Mouse (Mus musculus) fat pad, adult 2 months (tissue): Measurements from ENCODE around the gene Spag9.
A peak's percentile ranks its signal among the peaks of the same experiment; 100 is the strongest.
"Not testable (repeated sequence)": the region's sequence is repeated elsewhere in the genome, so short reads cannot be mapped to it uniquely, and the experiment has no call there.

Experiments used
- DNase-seq: peaks from one replicate; pipeline ENCODE4 v3.0.0-alpha.2; 2011; ENCODE audit warnings: low read depth, low spot score; ENCODE audit errors: extremely low read depth

Gene Spag9

GRCm38 (mm10) chr11:93985265-93985664 lies 10.6 kb upstream of the Spag9 start:
- DNase-seq, result no peak

- DNase-seq, result no peak
Measured at GRCm38 (mm10) chr11:93986298-93986697, 9.6 kb upstream of the Spag9 start.

- DNase-seq, result no peak
Measured at GRCm38 (mm10) chr11:93987026-93987425, 8.9 kb upstream of the Spag9 start.

DNA sequence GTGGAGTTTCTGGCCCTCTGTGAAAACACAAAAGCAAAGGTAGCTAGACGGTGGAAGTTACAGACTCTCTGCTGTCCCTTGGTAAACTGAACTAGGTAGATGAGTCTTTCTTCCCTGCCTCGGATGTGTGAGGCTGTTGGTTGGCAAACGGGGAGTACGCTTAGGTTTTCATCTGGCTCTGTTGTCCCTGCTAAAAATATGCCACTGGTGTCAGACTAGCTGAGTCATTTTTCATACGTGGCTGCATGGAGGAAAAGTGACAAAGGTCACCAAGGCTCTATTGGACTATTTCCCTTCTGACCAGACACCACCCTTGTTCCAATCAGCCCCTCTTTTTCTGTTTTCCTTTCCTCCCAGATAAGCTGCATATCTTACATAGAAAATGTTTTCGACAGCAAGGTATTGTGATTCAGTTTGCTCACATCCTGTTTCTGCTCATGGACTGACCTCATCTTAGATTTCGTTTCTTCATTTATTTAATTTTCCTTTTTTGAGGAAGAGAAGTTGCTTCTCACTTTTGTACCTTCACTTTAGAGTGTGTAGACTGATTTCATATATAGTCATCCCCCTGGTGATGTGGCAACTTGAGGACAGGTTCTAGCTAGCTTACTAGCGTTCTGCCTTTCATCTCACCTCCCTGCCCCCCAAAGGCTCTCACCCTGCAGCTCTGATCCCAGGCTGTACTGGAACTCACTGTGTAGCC lies 8.1 kb upstream of the Spag9 start:
- DNase-seq, result no peak

DNA sequence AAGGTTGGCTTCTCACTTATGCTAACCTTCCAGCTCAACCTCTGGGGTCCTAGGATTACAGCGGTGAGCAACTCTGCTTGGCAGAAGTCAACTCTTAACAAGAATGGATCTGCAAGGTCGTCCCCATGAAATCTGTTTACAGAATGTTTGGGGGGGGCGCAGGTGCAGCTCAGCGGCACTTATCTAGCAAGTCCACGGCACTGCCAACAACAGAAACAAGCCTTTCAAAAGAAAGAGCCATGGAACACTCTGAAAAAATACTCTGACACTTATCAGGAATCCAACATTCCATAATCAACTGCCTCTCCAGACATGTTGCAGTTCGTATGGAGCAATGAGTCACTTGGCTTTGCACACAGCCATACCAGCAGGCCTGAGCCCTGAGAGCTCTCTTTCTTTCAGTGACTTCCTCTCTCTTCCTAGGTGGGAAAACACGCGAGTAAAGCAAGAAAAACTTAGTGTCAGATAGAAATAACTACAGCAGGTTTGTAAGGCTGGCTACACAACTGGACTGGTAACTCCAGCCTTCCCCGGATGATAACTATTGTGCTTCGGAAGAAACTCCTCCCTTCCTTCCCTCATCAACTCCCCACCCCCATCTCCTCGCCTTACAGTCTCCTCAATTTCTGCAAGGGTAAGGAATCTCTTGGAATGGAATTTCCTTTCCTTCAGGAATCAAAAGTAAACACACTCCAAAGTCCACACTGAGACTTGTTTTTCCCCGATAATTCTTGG lies 7.4 kb upstream of the Spag9 start:
- no peak for DNase-seq

GRCm38 (mm10) chr11:93994531-93994930 lies 1.4 kb upstream of the Spag9 start:
- no peak for DNase-seq

GRCm38 (mm10) chr11:93995111-93995719 lies 676 bp upstream of the Spag9 start:
- DNase-seq, result peak; percentile 63

- DNase-seq, result no peak
Measured at GRCm38 (mm10) chr11:93996306-93997140, 632 bp downstream of the Spag9 start.

GRCm38 (mm10) chr11:93997141-93997775 lies 1.4 kb downstream of the Spag9 start:
- peak; percentile 70 for DNase-seq

DNA sequence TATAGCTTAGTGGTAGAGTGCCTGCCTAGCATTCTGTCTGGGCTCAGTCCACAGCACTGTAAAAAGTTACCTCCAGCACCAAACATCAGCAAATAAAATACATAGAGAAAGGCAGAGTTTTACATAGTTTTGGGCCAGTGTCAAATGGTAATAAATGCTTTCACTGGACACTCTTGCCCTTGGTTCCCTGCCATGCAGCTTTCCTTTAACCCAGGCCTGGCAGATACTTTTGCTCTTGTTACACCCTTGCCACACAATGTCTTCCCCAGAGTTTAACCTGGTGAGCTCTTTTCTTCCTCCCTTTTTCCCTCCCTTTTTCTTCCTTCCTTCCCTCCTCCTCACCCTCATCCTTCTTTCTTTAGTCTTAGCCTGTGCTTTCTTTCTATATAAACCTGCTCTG lies 3.4 kb downstream of the Spag9 start:
- no peak for DNase-seq

DNA sequence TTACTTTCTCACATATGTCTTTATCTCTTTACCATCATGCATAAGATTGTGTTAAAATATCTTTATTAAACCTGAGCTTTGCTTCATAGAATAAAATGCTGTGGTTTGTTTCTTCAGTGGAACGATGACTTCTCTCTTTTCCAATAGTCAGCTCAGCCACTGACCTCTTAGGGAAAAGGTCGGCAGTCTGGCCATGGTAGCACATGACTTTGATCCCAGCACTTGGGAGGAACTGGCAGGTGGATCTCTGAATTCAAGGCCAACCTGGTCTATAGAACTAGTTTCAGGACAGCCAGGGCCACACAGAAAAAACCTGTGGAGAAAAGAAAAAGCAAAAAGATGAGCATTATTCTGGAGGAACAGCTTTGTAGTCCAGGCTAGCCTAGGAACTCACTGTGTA lies 7.5 kb downstream of the Spag9 start:
- no peak for DNase-seq

- DNase-seq, result no peak
Measured at GRCm38 (mm10) chr11:94019091-94019490, 23.2 kb downstream of the Spag9 start.

GRCm38 (mm10) chr11:94020403-94020802 lies 24.5 kb downstream of the Spag9 start:
- DNase-seq, result no peak

- DNase-seq, result no peak
Measured at GRCm38 (mm10) chr11:94026289-94026688, 30.4 kb downstream of the Spag9 start.

GRCm38 (mm10) chr11:94032084-94032483 lies 36.2 kb downstream of the Spag9 start:
- no peak for DNase-seq

DNA sequence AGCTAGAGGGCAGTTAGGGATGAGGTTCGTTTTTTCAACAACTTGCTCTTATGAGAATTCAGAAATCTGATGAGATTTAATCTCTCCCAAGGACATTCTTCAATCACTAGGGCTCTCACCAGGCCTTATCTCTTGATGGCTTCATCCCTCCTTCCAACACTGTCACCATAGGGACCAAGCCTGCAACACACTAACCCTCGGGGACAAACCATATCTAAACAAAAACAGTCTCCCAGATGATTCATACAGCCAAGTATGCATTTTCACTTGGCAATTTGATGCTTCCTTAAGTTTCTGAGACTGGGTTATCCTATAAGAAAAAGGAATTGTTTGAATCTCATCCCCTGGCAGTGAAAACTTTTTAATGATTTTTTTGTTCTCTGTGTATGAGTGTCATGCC lies 37.1 kb downstream of the Spag9 start:
- no peak for DNase-seq

GRCm38 (mm10) chr11:94035974-94036373 lies 40.1 kb downstream of the Spag9 start:
- DNase-seq, result no peak

DNA sequence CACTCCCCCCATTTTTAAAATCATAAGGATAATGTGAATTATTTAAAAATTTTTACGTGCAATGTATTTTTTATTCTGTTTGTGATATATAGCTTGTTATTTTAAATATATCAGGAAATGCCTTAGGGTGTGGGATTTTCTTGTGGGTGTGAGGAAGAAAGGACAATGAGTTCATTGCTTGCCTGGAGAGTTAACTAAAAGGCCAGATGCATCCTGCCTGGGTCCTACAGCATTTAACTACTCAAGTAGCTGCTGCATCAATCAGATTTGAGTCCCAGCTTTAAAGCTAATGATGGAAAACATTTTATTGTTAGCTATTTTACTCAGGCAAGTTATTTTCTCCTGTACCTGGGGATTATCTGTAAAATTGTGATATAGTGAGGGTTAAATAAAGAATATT lies 45.6 kb downstream of the Spag9 start:
- no peak for DNase-seq

- not testable (repeated sequence) for DNase-seq
Measured at GRCm38 (mm10) chr11:94042301-94042700, 46.4 kb downstream of the Spag9 start.
